In genomic region chr17:58924754-58925546, GRCm38 (mm10) we compare ENCODE assay signal across 17 mouse cellular contexts.
A peak's percentile ranks its signal among the peaks of the same experiment; 100 is the strongest.
DNase-seq lines count a peak whose midpoint lies in the region; ATAC-seq lines count a peak whose summit lies in the region.
"Had no signal": no experiment of that assay in that cellular context is flagged by ENCODE, and none has a peak within 500 bp of the region (broad histone marks: within the 10 kb centered on the region; RNA-seq: fewer than 3 reads in every experiment).

No protein-coding gene starts in this region.

- H3K4me2 ChIP-seq in liver, embryonic 16.5 days (ENCODE audit: low read depth, low read length): peak overlapping the region; percentile 46
- H3K4me2 ChIP-seq: hindbrain, embryonic 15.5 days; limb, embryonic 13.5 days; lung, embryonic 15.5 days had no signal

- peak; percentile 30 to 65; a peak in 2 of 4 replicates for ATAC-seq in hematopoietic stem cell, adult 5-6 weeks (replicated peaks in 1 of 2; ENCODE audit: insufficient read depth in 1 of 2, low FRiP score in 2 of 2, low TSS enrichment in 1 of 2, low read depth in 1 of 2, poor library complexity in 2 of 2, severe bottlenecking in 2 of 2)
- peak; percentile 95 for ATAC-seq in liver, embryonic 16.5 days (ENCODE audit: low read depth)
- ATAC-seq: forebrain, embryonic 14.5 days; intestine, embryonic 16.5 days had no signal

- peaks cover 10% of the 10 kb centered on the region for H3K4me1 ChIP-seq in liver, embryonic 16.5 days (ENCODE audit: control insufficient read depth, low read depth, low read length)
- H3K4me1 ChIP-seq: lung, embryonic 15.5 days had no signal

- H3K9me3 ChIP-seq in liver, embryonic 16.5 days (replicated peaks; ENCODE audit: control insufficient read depth, low read length): no peaks in the 10 kb centered on the region
- H3K9me3 ChIP-seq: hindbrain, embryonic 15.5 days; limb, embryonic 13.5 days; lung, embryonic 15.5 days had no signal

- intact Hi-C loops in heart, postnatal 25 days (cut with DNase I): no loop called here

- no peak overlapping the region for H3K4me3 ChIP-seq in liver, embryonic 16.5 days (ENCODE audit: low read depth, low read length)
- H3K4me3 ChIP-seq: hindbrain, embryonic 15.5 days; limb, embryonic 13.5 days; lung, embryonic 15.5 days had no signal

- peak; percentile 96 for DNase-seq in 416B (ENCODE audit: low read depth)
- DNase-seq in c-Kit-positive CD71-positive TER-119-negative erythroid progenitor cells, embryonic 14.5 days (ENCODE audit: low read depth): peak; percentile 75
- DNase-seq in lung, postnatal 4 days: no peak
- DNase-seq in cerebellum, adult 9-11 months: no peak
- DNase-seq in retina, postnatal 1 day: no peak
- DNase-seq in heart, postnatal 25 days (ENCODE audit: low spot score): no peak
- DNase-seq: cerebellum, postnatal 10 days; gastrocnemius, postnatal 14 days; layer of hippocampus, postnatal 36 days; thymus, postnatal 25 days had no signal

- H3K27ac ChIP-seq in liver, embryonic 16.5 days (ENCODE audit: low read length): peak overlapping the region; percentile 73
- H3K27ac ChIP-seq: hindbrain, embryonic 15.5 days; limb, embryonic 13.5 days; lung, embryonic 15.5 days had no signal

- no peaks in the 10 kb centered on the region for H3K27me3 ChIP-seq in liver, embryonic 16.5 days (ENCODE audit: control insufficient read depth, insufficient read depth, low read depth, low read length)
- H3K27me3 ChIP-seq: hindbrain, embryonic 15.5 days; limb, embryonic 13.5 days; lung, embryonic 15.5 days had no signal

- H3K36me3 ChIP-seq in liver, embryonic 16.5 days (ENCODE audit: control insufficient read depth, insufficient read depth): no peaks in the 10 kb centered on the region
- H3K36me3 ChIP-seq: hindbrain, embryonic 15.5 days; limb, embryonic 13.5 days; lung, embryonic 15.5 days had no signal

- no peak overlapping the region for H3K9ac ChIP-seq in liver, embryonic 16.5 days (ENCODE audit: low read depth, low read length)
- H3K9ac ChIP-seq: hindbrain, embryonic 15.5 days; limb, embryonic 13.5 days; lung, embryonic 15.5 days had no signal

- WGBS in liver, embryonic 16.5 days (ENCODE audit: insufficient replicate concordance): 15% methylated on average over 10 of the region's 10 CpGs

Comparison
In these comparisons a context has a peak if more than half of its experiments do, and no peak if none do; other contexts are left out.
1. DNase-seq: peak in 416B (single experiment) and c-Kit-positive CD71-positive TER-119-negative erythroid progenitor cells, embryonic 14.5 days (single experiment); none in lung, postnatal 4 days (0 of 2), cerebellum, adult 9-11 months (single experiment), retina, postnatal 1 day (single experiment) and heart, postnatal 25 days (single experiment).